Mouse (Mus musculus): ENCODE data around the gene Fam222b. TPM values are rescaled to one million over a fixed set of nuclear protein-coding genes. Genes with fewer than 3 reads are reported as not detected.
A peak's percentile ranks its signal among the peaks of the same experiment; 100 is the strongest.

Gene Fam222b
- polyA plus RNA-seq, 1 experiment from 2014 or later = 21.8 TPM

- Histone ChIP-seq H3K9me3 (ENCODE audit: control insufficient read depth, low read length) (no peaks in the 10 kb centered on the region), H3K27ac (ENCODE audit: low read depth, low read length) (peak within 1 kb of the TSS; percentile 68), H3K4me3 (ENCODE audit: low read length) (peak within 1 kb of the TSS; percentile 59), H3K4me1 (ENCODE audit: control insufficient read depth, insufficient read depth, low read depth, low read length) (peaks cover 11% of the 10 kb centered on the region), H3K27me3 (replicated peaks; ENCODE audit: control insufficient read depth, insufficient read depth, low read length) (no peaks in the 10 kb centered on the region), H3K9ac (ENCODE audit: low read depth, low read length) (peak within 1 kb of the TSS; percentile 72), H3K4me2 (ENCODE audit: low read length) (peak within 1 kb of the TSS; percentile 60), H3K36me3 (ENCODE audit: control insufficient read depth, insufficient read depth, low read length) (peaks cover 11% of the 10 kb centered on the region)
- under 1% methylated on average over 42 of the region's 42 CpGs for WGBS
- peak; percentile 98 for ATAC-seq
Observed at GRCm38 (mm10) chr11:78079961-78080921, 14.2 kb upstream of the Fam222b start, which contains the start of gene Eral1. Eral1 (minus strand) TSS chr11:78080383.

- H3K27me3 ChIP-seq (replicated peaks; ENCODE audit: control insufficient read depth, insufficient read depth, low read length) = no peaks in the 10 kb centered on the region
- no peaks in the 10 kb centered on the region for H3K9me3 ChIP-seq (ENCODE audit: control insufficient read depth, low read length)
- H3K27ac ChIP-seq (ENCODE audit: low read depth, low read length) = no peak overlapping the region
- H3K9ac ChIP-seq (ENCODE audit: low read depth, low read length) = no peak overlapping the region
- ATAC-seq = no peak
- 25% methylated on average over 1 of the region's 1 CpGs for WGBS
- peaks cover 11% of the 10 kb centered on the region for H3K4me1 ChIP-seq (ENCODE audit: control insufficient read depth, insufficient read depth, low read depth, low read length)
- no peaks in the 10 kb centered on the region for H3K36me3 ChIP-seq (ENCODE audit: control insufficient read depth, insufficient read depth, low read length)
- H3K4me3 ChIP-seq (ENCODE audit: low read length) = no peak overlapping the region
- no peak overlapping the region for H3K4me2 ChIP-seq (ENCODE audit: low read length)
Observed at GRCm38 (mm10) chr11:78083595-78083994, 10.9 kb upstream of the Fam222b start.

GRCm38 (mm10) chr11:78086925-78087479, 7.5 kb upstream of the Fam222b start:
- H3K4me1 ChIP-seq (ENCODE audit: control insufficient read depth, insufficient read depth, low read depth, low read length) = no peaks in the 10 kb centered on the region
- no peak overlapping the region for H3K4me2 ChIP-seq (ENCODE audit: low read length)
- no peaks in the 10 kb centered on the region for H3K27me3 ChIP-seq (replicated peaks; ENCODE audit: control insufficient read depth, insufficient read depth, low read length)
- H3K9ac ChIP-seq (ENCODE audit: low read depth, low read length) = no peak overlapping the region
- H3K27ac ChIP-seq (ENCODE audit: low read depth, low read length) = no peak overlapping the region
- no peaks in the 10 kb centered on the region for H3K36me3 ChIP-seq (ENCODE audit: control insufficient read depth, insufficient read depth, low read length)
- H3K9me3 ChIP-seq (ENCODE audit: control insufficient read depth, low read length) = no peaks in the 10 kb centered on the region
- 88% methylated on average over 4 of the region's 4 CpGs for WGBS
- no peak overlapping the region for H3K4me3 ChIP-seq (ENCODE audit: low read length)
- no peak for ATAC-seq

- no peaks in the 10 kb centered on the region for H3K4me1 ChIP-seq (ENCODE audit: control insufficient read depth, insufficient read depth, low read depth, low read length)
- ATAC-seq = no peak
- WGBS = 87% methylated on average over 5 of the region's 5 CpGs
Observed at GRCm38 (mm10) chr11:78087756-78088281, 6.6 kb upstream of the Fam222b start.

GRCm38 (mm10) chr11:78094137-78094503, 340 bp upstream of the Fam222b start:
- Histone ChIP-seq H3K4me3 (ENCODE audit: low read length) (peak overlapping the region; percentile 63), H3K27me3 (replicated peaks; ENCODE audit: control insufficient read depth, insufficient read depth, low read length) (no peaks in the 10 kb centered on the region), H3K9me3 (ENCODE audit: control insufficient read depth, low read length) (no peaks in the 10 kb centered on the region), H3K4me1 (ENCODE audit: control insufficient read depth, insufficient read depth, low read depth, low read length) (peaks cover 16% of the 10 kb centered on the region), H3K27ac (ENCODE audit: low read depth, low read length) (peak overlapping the region; percentile 79), H3K36me3 (ENCODE audit: control insufficient read depth, insufficient read depth, low read length) (no peaks in the 10 kb centered on the region), H3K4me2 (ENCODE audit: low read length) (peak overlapping the region; percentile 61), H3K9ac (ENCODE audit: low read depth, low read length) (peak overlapping the region; percentile 74)
- 49% methylated on average over 11 of the region's 11 CpGs for WGBS
- ATAC-seq = peak; percentile 13; the same call in 1 of the 2 replicates

More at GRCm38 (mm10) chr11:78087756-78088281, 6.6 kb upstream of the Fam222b start:
- Histone ChIP-seq H3K9ac (ENCODE audit: low read depth, low read length) (no peak overlapping the region), H3K27me3 (replicated peaks; ENCODE audit: control insufficient read depth, insufficient read depth, low read length) (no peaks in the 10 kb centered on the region), H3K36me3 (ENCODE audit: control insufficient read depth, insufficient read depth, low read length) (no peaks in the 10 kb centered on the region), H3K4me3 (ENCODE audit: low read length) (no peak overlapping the region), H3K4me2 (ENCODE audit: low read length) (no peak overlapping the region), H3K27ac (ENCODE audit: low read depth, low read length) (no peak overlapping the region), H3K9me3 (ENCODE audit: control insufficient read depth, low read length) (no peaks in the 10 kb centered on the region)

- 32% methylated on average over 5 of the region's 5 CpGs for WGBS
- no peaks in the 10 kb centered on the region for H3K36me3 ChIP-seq (ENCODE audit: control insufficient read depth, insufficient read depth, low read length)
- H3K4me1 ChIP-seq (ENCODE audit: control insufficient read depth, insufficient read depth, low read depth, low read length) = peaks cover 16% of the 10 kb centered on the region
- ATAC-seq = no peak
- H3K27ac ChIP-seq (ENCODE audit: low read depth, low read length) = peak overlapping the region; percentile 79
- peak overlapping the region; percentile 63 for H3K4me3 ChIP-seq (ENCODE audit: low read length)
- H3K9me3 ChIP-seq (ENCODE audit: control insufficient read depth, low read length) = no peaks in the 10 kb centered on the region
- peak overlapping the region; percentile 61 for H3K4me2 ChIP-seq (ENCODE audit: low read length)
- peak overlapping the region; percentile 74 for H3K9ac ChIP-seq (ENCODE audit: low read depth, low read length)
- no peaks in the 10 kb centered on the region for H3K27me3 ChIP-seq (replicated peaks; ENCODE audit: control insufficient read depth, insufficient read depth, low read length)
Observed at GRCm38 (mm10) chr11:78095144-78095516, 670 bp downstream of the Fam222b start.

GRCm38 (mm10) chr11:78097077-78097476, 2.6 kb downstream of the Fam222b start:
- no peak for ATAC-seq
- Histone ChIP-seq H3K4me3 (ENCODE audit: low read length) (peak overlapping the region; percentile 21; the same call in 1 of the 2 replicates), H3K9me3 (ENCODE audit: control insufficient read depth, low read length) (no peaks in the 10 kb centered on the region), H3K36me3 (ENCODE audit: control insufficient read depth, insufficient read depth, low read length) (no peaks in the 10 kb centered on the region), H3K9ac (ENCODE audit: low read depth, low read length) (peak overlapping the region; percentile 24), H3K4me2 (ENCODE audit: low read length) (peak overlapping the region; percentile 61), H3K27me3 (replicated peaks; ENCODE audit: control insufficient read depth, insufficient read depth, low read length) (no peaks in the 10 kb centered on the region), H3K27ac (ENCODE audit: low read depth, low read length) (no peak overlapping the region), H3K4me1 (ENCODE audit: control insufficient read depth, insufficient read depth, low read depth, low read length) (peaks cover 16% of the 10 kb centered on the region)
- WGBS = 41% methylated on average over 3 of the region's 3 CpGs

- H3K4me1 ChIP-seq (ENCODE audit: control insufficient read depth, insufficient read depth, low read depth, low read length) = peaks cover 13% of the 10 kb centered on the region
- no peak for ATAC-seq
- no peaks in the 10 kb centered on the region for H3K36me3 ChIP-seq (ENCODE audit: control insufficient read depth, insufficient read depth, low read length)
- no peak overlapping the region for H3K4me3 ChIP-seq (ENCODE audit: low read length)
- H3K9me3 ChIP-seq (ENCODE audit: control insufficient read depth, low read length) = no peaks in the 10 kb centered on the region
- H3K27me3 ChIP-seq (replicated peaks; ENCODE audit: control insufficient read depth, insufficient read depth, low read length) = no peaks in the 10 kb centered on the region
- WGBS = 94% methylated on average over 11 of the region's 11 CpGs
- no peak overlapping the region for H3K4me2 ChIP-seq (ENCODE audit: low read length)
- no peak overlapping the region for H3K27ac ChIP-seq (ENCODE audit: low read depth, low read length)
- H3K9ac ChIP-seq (ENCODE audit: low read depth, low read length) = no peak overlapping the region
Observed at GRCm38 (mm10) chr11:78100746-78101145, 6.3 kb downstream of the Fam222b start.

GRCm38 (mm10) chr11:78102142-78102541, 7.7 kb downstream of the Fam222b start:
- no peak overlapping the region for H3K4me3 ChIP-seq (ENCODE audit: low read length)
- H3K9me3 ChIP-seq (ENCODE audit: control insufficient read depth, low read length) = no peaks in the 10 kb centered on the region
- WGBS = 85% methylated on average over 5 of the region's 5 CpGs
- H3K4me1 ChIP-seq (ENCODE audit: control insufficient read depth, insufficient read depth, low read depth, low read length) = peaks cover 3% of the 10 kb centered on the region
- ATAC-seq = no peak
- H3K36me3 ChIP-seq (ENCODE audit: control insufficient read depth, insufficient read depth, low read length) = no peaks in the 10 kb centered on the region
- H3K27ac ChIP-seq (ENCODE audit: low read depth, low read length) = no peak overlapping the region
- no peak overlapping the region for H3K9ac ChIP-seq (ENCODE audit: low read depth, low read length)
- H3K4me2 ChIP-seq (ENCODE audit: low read length) = no peak overlapping the region
- H3K27me3 ChIP-seq (replicated peaks; ENCODE audit: control insufficient read depth, insufficient read depth, low read length) = no peaks in the 10 kb centered on the region
